Mouse (Mus musculus) kidney, postnatal 36 days (tissue): ENCODE data around the gene Neto2.

Experiments used
- DNase-seq, 2 experiments: peaks; one replicate each; pipeline ENCODE4 v3.0.0; 2021 to 2022; ENCODE audit warnings: mixed read lengths in 2 of 2

The Neto2 gene

DNA sequence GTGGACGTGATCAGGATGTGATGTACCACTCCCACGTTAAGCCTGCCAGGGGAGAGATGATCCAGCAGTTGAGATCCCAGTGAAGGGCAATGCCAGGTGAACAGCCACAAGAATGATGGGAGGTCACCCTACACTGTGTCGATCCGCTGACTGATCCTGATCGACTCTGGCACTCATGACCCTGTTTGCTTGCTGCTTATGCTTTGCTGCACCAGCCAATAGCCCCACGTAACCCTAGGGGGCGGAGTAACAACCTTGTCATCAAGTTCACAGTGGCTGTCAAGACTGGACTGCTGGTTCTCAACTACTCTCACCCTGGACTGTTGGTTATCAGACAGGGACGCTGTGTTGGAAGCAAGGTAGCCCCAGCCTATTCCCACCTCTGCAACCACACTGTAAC lies 99.0 kb downstream of the Neto2 start:
- DNase-seq, result no peak

DNA sequence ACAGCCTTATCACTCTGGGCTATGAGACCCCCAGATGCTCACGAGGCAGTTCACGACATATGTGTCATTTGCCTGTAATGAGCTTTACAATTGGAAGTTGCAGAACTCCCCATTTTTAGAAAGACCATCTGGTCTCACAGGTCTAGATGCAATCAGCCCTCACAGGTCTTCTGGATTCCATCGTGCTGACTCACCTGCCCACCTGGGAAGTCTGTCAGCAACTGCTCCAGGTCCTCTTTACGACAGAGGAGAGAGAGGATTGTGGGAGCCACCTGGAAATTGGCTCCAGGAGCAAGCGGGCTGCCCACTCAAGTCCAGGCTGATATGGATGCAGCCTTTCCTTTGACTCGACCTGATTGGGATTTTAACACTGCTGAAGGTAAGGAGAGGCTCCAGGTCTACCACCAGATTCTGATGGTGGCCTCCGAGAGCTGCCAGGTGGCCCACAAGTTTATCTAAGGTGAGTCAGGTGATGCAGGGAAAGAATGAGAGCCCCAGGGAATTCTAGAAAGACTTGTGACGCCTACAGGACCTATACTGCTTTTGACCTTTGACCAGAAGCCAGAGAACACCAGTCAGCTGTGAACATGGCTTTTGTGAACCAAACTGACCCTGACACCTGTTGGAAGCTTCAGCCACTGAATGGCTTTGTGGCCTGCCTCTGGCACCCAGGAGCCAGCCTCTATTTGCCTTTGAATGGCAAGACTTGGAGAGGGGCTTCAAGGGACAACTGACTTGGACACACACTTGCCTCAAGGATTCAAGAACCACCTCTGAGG lies 103.1 kb downstream of the Neto2 start:
- DNase-seq, result no peak

DNA sequence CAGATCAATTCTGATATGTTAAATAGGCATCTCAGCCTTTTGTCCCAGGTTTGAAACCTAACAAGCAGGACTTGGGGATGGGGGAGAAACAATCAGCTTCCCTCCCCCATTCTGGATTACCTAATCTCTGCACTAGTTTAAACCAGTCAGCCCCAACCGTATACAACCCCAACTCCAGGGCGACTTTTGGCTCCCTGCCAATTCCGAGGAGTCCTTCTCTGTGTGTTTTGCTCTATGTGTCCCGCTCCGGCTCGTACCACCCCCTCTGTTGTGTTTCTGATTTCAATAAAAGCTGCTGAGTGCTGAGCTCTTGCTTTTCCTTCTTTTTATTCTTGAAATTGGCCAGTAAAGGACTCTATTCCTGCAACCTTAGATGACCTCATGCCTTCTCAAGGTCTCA lies 105.3 kb downstream of the Neto2 start:
- DNase-seq, result peak; percentile 48 to 61

DNA sequence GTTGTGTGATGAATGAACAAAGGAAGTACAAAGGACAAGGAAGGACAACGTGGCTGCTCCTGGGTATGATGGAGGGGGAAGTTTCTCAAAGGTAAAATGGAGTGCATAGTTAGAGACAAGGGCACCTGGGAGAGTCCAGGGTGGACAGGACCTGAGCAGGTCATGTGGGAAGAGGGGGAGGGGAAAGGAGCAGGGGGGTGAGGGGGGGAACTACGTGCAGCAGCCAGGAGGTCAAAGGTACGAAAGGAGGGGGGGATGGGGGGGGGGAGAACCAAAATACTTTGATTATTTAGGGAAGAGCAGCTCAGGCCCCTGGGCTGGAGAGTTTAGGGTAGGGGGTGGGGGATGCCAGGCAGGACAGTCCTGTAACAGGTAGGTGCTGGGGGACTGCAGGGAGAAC lies 105.7 kb downstream of the Neto2 start:
- no peak for DNase-seq

DNA sequence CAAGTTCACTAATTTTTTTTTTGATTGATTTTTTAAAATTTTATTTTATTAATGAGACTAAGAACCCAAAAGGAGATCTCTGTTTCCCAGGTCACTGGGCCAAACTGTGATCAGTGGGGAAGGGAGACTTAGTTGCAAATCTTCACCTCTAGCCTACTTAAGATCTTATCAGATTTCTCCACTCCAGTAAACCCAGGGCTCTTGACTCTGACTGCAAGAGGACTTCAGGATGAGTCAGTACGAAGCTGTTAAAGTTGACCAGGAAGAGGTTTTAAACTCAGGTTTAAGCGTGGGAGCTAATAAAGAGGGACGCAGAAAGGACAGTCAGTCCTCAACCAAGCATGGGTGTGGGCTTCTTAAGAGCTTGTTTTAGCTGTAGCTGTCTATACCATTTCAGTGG lies 107.4 kb downstream of the Neto2 start:
- DNase-seq, result no peak

DNA sequence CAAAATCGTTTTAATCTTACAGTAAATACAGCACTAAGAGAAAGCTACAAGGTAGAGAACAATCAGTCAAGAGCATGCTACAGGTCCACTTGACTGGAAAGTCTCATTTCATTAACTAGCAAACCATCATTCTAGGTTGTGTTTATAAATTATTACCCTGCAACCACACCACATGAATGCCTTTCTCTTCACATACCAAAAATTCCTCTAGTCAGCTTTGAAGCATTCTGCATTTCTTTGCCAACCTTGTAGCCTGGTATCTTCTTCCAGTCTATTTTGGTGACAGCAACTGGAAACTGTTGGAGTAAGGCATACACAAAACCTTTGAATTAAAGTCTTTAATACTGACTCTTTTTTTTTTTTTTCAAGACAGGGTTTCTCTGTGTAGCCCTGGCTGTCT lies 109.2 kb downstream of the Neto2 start:
- peak in 1 of 2 experiments; percentile 58 for DNase-seq

DNA sequence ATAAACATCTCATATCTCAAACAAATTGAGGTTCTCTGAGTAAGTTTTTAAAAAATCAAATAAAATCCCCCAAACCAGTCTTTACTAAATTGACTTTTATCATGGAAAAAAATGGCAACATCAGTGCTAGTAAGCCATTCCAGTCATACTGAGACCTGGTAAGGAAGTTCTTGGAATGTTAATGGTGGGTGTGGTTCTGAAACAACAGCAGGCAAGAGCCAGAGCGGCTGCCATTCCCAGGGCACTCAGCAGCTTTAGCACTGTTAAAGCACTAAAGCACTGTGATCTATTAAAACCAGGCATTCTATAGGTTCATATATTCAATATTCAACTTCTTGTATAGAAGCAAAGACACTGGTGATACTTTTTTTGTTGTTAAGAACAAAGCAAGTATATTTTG lies 110.5 kb downstream of the Neto2 start:
- DNase-seq, result no peak

DNA sequence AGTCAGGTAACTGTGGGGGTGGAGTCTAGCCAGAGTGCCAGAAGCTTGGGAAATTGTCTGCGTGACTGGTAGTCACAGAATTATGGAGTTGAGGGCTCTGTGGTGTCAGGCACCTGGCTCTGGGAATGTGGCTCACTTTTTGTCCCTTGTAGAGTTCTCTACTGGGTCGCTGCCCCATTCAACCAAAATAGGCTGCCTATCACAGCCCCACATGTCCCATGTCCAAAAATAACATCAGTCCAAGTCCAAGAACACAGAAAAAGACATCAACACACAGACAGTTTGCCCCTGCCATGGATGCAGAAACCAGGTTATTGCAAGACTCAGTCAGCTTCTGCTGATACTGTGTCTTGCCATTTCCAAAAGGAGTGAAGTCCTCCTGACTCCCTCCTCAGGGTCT lies 112.1 kb downstream of the Neto2 start:
- DNase-seq, result no peak
